Mouse (Mus musculus) gastrocnemius, postnatal 36 days (tissue): ENCODE results near the gene Strbp. TPM values are rescaled to one million over a fixed set of nuclear protein-coding genes. Genes with fewer than 3 reads are reported as not detected.

Source experiments
- DNase-seq, 2 experiments: peaks; one replicate each; pipeline ENCODE4 v3.0.0; 2022
- intact Hi-C: fragments of 180-260 bp; cut with DNase I; formaldehyde crosslinking; loops from one replicate; pipeline ENCODE4 v1.15.1; 2025
- microRNA-seq, 2 experiments: library from miRNA; unstranded; fragments of <30 nt; microRNA quantifications; one replicate each; pipeline ENCODE4 v1.2.0; 2021
- total RNA-seq, 2 experiments: library from RNA; stranded (reverse); gene quantifications; 2 replicates each; pipeline ENCODE4 v1.2.3; 2021

Strbp gene
- total RNA-seq, 2 experiments from 2014 or later = 19.2 to 20.7 TPM

DNA sequence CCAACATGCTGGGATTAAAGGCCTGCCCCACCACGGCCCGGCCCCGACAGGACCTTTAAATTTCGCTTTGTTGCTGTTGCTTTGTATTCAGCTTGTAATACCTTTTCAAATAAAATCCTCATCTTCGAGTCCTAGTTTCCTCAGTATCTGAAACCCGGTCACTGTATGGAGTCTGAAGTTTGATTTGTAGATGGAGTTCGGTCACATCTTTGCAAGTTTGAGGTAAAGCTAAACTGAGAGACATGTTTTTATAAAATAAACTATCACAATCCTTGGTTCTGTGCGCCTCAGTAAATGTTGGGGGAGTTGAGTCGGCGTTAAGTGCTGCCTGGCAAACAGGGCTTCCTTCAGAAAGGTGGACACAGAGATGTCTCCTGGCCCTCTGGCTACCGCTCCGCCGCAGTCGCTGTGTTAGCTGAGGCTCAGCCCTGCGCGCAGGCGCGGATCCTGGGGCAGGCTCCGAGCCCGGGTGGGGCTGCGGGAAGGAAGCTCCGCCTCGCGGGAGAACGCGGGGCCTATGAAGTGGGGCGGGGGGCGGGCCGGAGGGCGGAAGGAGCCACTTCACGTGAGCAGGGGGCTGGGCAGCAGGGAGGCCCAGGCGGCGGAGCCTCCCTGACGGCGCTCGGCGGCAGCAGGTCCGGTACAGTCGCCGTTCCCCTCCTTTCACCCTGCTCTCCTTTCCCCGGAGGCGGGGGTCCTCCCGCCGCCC is 251.8 kb downstream of the Strbp start:
- intact Hi-C loops = no loop called here
- peak; percentile 88 to 93 for DNase-seq

- intact Hi-C loops = no loop called here
- peak; percentile 90 to 93 for DNase-seq
Observed at GRCm38 (mm10) chr2:37442611-37443591, 260.8 kb downstream of the Strbp start, which contains the start of the genes Zbtb26, Zbtb6 and Rabgap1. TSS of gene Zbtb26 (minus strand) at chr2:37443135. TSS of gene Zbtb6 (minus strand) at chr2:37443171. TSS of gene Rabgap1 (plus strand) at chr2:37443279.

Small RNAs within 50 kb of the gene (microRNA-seq; reads per million reads assigned to microRNA genes)
- 0 reads per million in 2 experiments for gene Mir5128

Other genes starting within 250 kb of the Strbp start
- under 1 TPM; 0.64 to 0.89 TPM for gene Gpr21, start 187.5 kb downstream of the Strbp start, total RNA-seq
- gene Crb2, start 72.4 kb upstream of the Strbp start, total RNA-seq = under 1 TPM; 0.07 to 0.28 TPM